Mouse (Mus musculus): Measurements from ENCODE around the gene Gm42417.

GRCm38 (mm10) chr1:36529875-36530274, 9.4 kb downstream of the Gm42417 start:
- TF ChIP-seq CTCF (IDR thresholded peaks at IDR 0.05; ENCODE audit: insufficient read depth, low read length) (no peak), POLR2A (IDR thresholded peaks at IDR 0.05; ENCODE audit: borderline replicate concordance, extremely low read depth, low read depth, low read length) (no peak)
